Mouse (Mus musculus): ENCODE measurements at regions not wholly inside any gene's neighbourhood (a gene's known extent, or its start where the extent isn't known, plus 50 kb on each side); places are given as distances from the start of the nearest gene placed in this dataset.
"Not testable (repeated sequence)": the region's sequence is repeated elsewhere in the genome, so short reads cannot be mapped to it uniquely, and the experiment has no call there.

- WGBS = 30% methylated on average over 8 of the region's 8 CpGs
- TF ChIP-seq POLR2A (IDR thresholded peaks at IDR 0.05; ENCODE audit: borderline replicate concordance, extremely low read depth, low read depth, low read length) (no peak), CTCF (IDR thresholded peaks at IDR 0.05; ENCODE audit: insufficient read depth, low read length) (no peak)
- no peak for DNase-seq
- H3K4me3 ChIP-seq (replicated peaks; ENCODE audit: extremely low read depth, low read depth, low read length) = no peak overlapping the region
- no peaks in the 10 kb centered on the region for H3K4me1 ChIP-seq (ENCODE audit: control insufficient read depth, insufficient read depth, low read length)
Measured at GRCm38 (mm10) chr2:171985813-171986572, 57.3 kb downstream of the Cbln4 start.

GRCm38 (mm10) chr2:171969311-171969905, 73.9 kb downstream of the Cbln4 start:
- DNase-seq = no peak
- WGBS = 53% methylated on average over 13 of the region's 13 CpGs

GRCm38 (mm10) chr2:171946569-171947250, 96.6 kb downstream of the Cbln4 start:
- 69% methylated on average over 7 of the region's 7 CpGs for WGBS
- no peak for DNase-seq
- Histone ChIP-seq H3K4me3 (replicated peaks; ENCODE audit: extremely low read depth, low read depth, low read length) (no peak overlapping the region), H3K4me1 (ENCODE audit: control insufficient read depth, insufficient read depth, low read length) (no peaks in the 10 kb centered on the region)
- TF ChIP-seq CTCF (IDR thresholded peaks at IDR 0.05; ENCODE audit: insufficient read depth, low read length) (no peak), POLR2A (IDR thresholded peaks at IDR 0.05; ENCODE audit: borderline replicate concordance, extremely low read depth, low read depth, low read length) (no peak)

More at GRCm38 (mm10) chr2:171969311-171969905, 73.9 kb downstream of the Cbln4 start:
- no peak overlapping the region for H3K4me3 ChIP-seq (replicated peaks; ENCODE audit: extremely low read depth, low read depth, low read length)
- no peaks in the 10 kb centered on the region for H3K4me1 ChIP-seq (ENCODE audit: control insufficient read depth, insufficient read depth, low read length)
- TF ChIP-seq POLR2A (IDR thresholded peaks at IDR 0.05; ENCODE audit: borderline replicate concordance, extremely low read depth, low read depth, low read length) = no peak
- TF ChIP-seq CTCF (IDR thresholded peaks at IDR 0.05; ENCODE audit: insufficient read depth, low read length) = no peak

GRCm38 (mm10) chr2:171942671-171943070, 100.6 kb downstream of the Cbln4 start:
- TF ChIP-seq CTCF (IDR thresholded peaks at IDR 0.05; ENCODE audit: insufficient read depth, low read length) (no peak), POLR2A (IDR thresholded peaks at IDR 0.05; ENCODE audit: borderline replicate concordance, extremely low read depth, low read depth, low read length) (no peak)

GRCm38 (mm10) chr2:171935646-171936325, 107.5 kb downstream of the Cbln4 start:
- no peak for DNase-seq
- Histone ChIP-seq H3K4me1 (ENCODE audit: control insufficient read depth, insufficient read depth, low read length) (no peaks in the 10 kb centered on the region), H3K4me3 (replicated peaks; ENCODE audit: extremely low read depth, low read depth, low read length) (no peak overlapping the region)
- WGBS = 75% methylated on average over 13 of the region's 13 CpGs
- TF ChIP-seq POLR2A (IDR thresholded peaks at IDR 0.05; ENCODE audit: borderline replicate concordance, extremely low read depth, low read depth, low read length) (no peak), CTCF (IDR thresholded peaks at IDR 0.05; ENCODE audit: insufficient read depth, low read length) (no peak)

More at GRCm38 (mm10) chr2:171942671-171943070, 100.6 kb downstream of the Cbln4 start:
- Histone ChIP-seq H3K4me1 (ENCODE audit: control insufficient read depth, insufficient read depth, low read length) (no peaks in the 10 kb centered on the region), H3K4me3 (replicated peaks; ENCODE audit: extremely low read depth, low read depth, low read length) (no peak overlapping the region)
- no peak for DNase-seq
- 75% methylated on average over 9 of the region's 9 CpGs for WGBS

- Histone ChIP-seq H3K4me3 (replicated peaks; ENCODE audit: extremely low read depth, low read depth, low read length) (no peak overlapping the region), H3K4me1 (ENCODE audit: control insufficient read depth, insufficient read depth, low read length) (no peaks in the 10 kb centered on the region)
- TF ChIP-seq CTCF (IDR thresholded peaks at IDR 0.05; ENCODE audit: insufficient read depth, low read length) (no peak), POLR2A (IDR thresholded peaks at IDR 0.05; ENCODE audit: borderline replicate concordance, extremely low read depth, low read depth, low read length) (no peak)
- 88% methylated on average over 5 of the region's 5 CpGs for WGBS
- DNase-seq = no peak
Measured at GRCm38 (mm10) chr2:171920960-171921359, 122.3 kb downstream of the Cbln4 start.

GRCm38 (mm10) chr2:171887306-171887705, 156.0 kb downstream of the Cbln4 start:
- 86% methylated on average over 3 of the region's 3 CpGs for WGBS
- no peak for DNase-seq
- no peak overlapping the region for H3K4me3 ChIP-seq (replicated peaks; ENCODE audit: extremely low read depth, low read depth, low read length)

GRCm38 (mm10) chr2:171879238-171879960, 163.9 kb downstream of the Cbln4 start:
- not testable (repeated sequence) for H3K4me1 ChIP-seq (ENCODE audit: control insufficient read depth, insufficient read depth, low read length); DNase-seq; H3K4me3 ChIP-seq (replicated peaks; ENCODE audit: extremely low read depth, low read depth, low read length)
- WGBS = 87% methylated on average over 8 of the region's 8 CpGs

More at GRCm38 (mm10) chr2:171887306-171887705, 156.0 kb downstream of the Cbln4 start:
- no peaks in the 10 kb centered on the region for H3K4me1 ChIP-seq (ENCODE audit: control insufficient read depth, insufficient read depth, low read length)
- no peak for TF ChIP-seq POLR2A (IDR thresholded peaks at IDR 0.05; ENCODE audit: borderline replicate concordance, extremely low read depth, low read depth, low read length)
- TF ChIP-seq CTCF (IDR thresholded peaks at IDR 0.05; ENCODE audit: insufficient read depth, low read length) = no peak

- WGBS = 72% methylated on average over 3 of the region's 3 CpGs
- H3K4me3 ChIP-seq (replicated peaks; ENCODE audit: extremely low read depth, low read depth, low read length) = no peak overlapping the region
- no peak for TF ChIP-seq POLR2A (IDR thresholded peaks at IDR 0.05; ENCODE audit: borderline replicate concordance, extremely low read depth, low read depth, low read length)
- TF ChIP-seq CTCF (IDR thresholded peaks at IDR 0.05; ENCODE audit: insufficient read depth, low read length) = no peak
- DNase-seq = no peak
- H3K4me1 ChIP-seq (ENCODE audit: control insufficient read depth, insufficient read depth, low read length) = no peaks in the 10 kb centered on the region
Measured at GRCm38 (mm10) chr2:171867550-171867949, 175.7 kb downstream of the Cbln4 start.

All from lung, adult 2 months (tissue).